Mouse (Mus musculus): ENCODE measurements around the gene Sf3b3.

DNA sequence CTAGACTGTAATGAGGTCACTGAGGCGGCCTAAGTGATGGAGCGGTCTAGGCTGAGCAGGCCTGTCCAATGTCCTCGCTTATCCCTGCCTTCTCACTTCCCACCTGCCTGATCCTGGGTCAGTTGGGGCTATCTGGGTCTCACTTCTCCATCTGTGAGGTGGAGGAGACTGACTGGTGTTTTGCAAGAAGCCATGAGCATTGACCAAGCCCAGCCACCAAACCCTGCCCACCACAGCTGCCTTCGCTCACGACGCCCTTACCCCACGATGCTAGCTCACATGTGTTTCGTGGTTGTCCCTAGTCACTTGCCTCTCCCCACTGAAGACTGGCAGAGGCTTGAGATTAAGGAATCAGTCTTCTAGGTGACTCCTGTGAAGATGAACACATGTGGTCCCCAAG lies 49.5 kb downstream of the Sf3b3 start:
- no peak for TF ChIP-seq CTCF (IDR thresholded peaks at IDR 0.05; ENCODE audit: low read depth, low read length)
- no peak for TF ChIP-seq POLR2A (IDR thresholded peaks at IDR 0.05; ENCODE audit: extremely low read depth, insufficient read depth, low read length)

Data from liver, adult 2 months (tissue).